Mouse (Mus musculus) olfactory bulb, adult 2 months (tissue): ENCODE measurements around the gene Lbhd1.

Experiments
- CTCF ChIP-seq: fragments of 200-500 bp; IDR thresholded peaks from 2 replicates; pipeline ENCODE4 v1.5.1; 2012; ENCODE audit warnings: low read depth, mild to moderate bottlenecking, low read length, moderate library complexity; ENCODE audit not compliant: insufficient read depth
- POLR2A ChIP-seq: fragments of 200-500 bp; IDR thresholded peaks from 2 replicates; pipeline ENCODE4 v1.6.1; 2012; ENCODE audit warnings: mild to moderate bottlenecking, low read depth, low read length, moderate library complexity; ENCODE audit not compliant: insufficient read depth

DNA sequence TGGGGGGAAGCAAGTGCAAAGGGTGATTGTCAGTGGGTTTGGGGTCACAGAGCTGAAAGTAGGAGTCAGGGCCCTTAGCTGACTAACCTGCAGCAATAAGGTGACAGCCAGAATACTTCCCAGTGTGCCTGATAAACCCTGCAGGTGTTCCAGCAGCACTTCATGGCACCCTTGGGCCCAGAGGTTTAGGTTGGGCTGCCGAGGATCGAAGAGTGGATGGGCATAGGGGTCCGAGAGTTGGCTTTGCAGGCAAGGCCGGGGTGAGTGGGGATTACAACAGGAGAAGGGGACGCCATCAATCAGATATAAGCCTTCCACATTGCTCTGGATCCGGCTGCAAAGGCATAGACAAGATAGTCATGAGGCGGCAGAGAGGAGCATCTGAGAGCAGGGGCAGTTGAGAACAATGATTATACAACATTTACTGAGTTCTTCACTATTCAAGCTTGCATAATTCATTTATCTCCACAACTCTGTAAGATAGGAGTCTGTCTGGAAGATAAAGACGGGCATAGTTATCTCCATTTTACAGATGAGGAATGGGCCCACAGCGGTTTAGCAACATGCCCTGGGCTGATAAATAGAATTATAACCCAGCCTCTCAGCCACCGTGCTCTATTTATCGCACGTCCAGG lies 44.5 kb downstream of the Lbhd1 start:
- no peak for TF ChIP-seq POLR2A
- TF ChIP-seq CTCF, result no peak
